In the genomic region with DNA sequence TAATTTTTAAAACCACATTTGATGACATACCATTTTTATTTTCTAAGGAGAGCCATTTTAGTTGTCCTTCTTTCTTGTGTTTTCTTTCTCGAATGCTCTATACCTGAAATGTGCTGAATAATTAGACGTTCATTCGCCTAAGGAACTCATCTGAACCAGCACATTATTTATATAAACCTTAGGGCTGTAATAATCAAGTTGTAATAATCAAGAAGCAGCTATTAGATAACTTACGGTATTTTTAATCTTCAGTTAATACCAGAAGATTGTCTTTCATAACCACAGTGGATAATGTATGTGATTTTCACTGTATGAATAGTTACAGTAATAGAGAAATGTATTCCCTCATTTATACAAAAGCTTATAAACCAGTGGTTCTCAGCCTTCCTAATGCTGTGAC, we compare ENCODE assay signal across 43 mouse cellular contexts. TPM values are rescaled to one million over a fixed set of nuclear protein-coding genes. Genes with fewer than 3 reads are reported as not detected.
"Had no signal": no experiment of that assay in that cellular context is flagged by ENCODE, and none has a peak within 500 bp of the region (broad histone marks: within the 10 kb centered on the region; RNA-seq: fewer than 3 reads in every experiment).

No protein-coding gene starts in this region.

- H3K27ac ChIP-seq: heart, embryonic 10.5 days; heart, embryonic 13.5 days; heart, embryonic 15.5 days; hindbrain, embryonic 10.5 days; hindbrain, embryonic 12.5 days; hindbrain, embryonic 13.5 days; hindbrain, embryonic 14.5 days; hindbrain, embryonic 15.5 days; hindbrain, postnatal 0 days; intestine, embryonic 15.5 days; kidney, embryonic 15.5 days; kidney, postnatal 0 days; layer of hippocampus, adult 2 months; left cerebral cortex, adult 2 months had no signal

- DNase-seq: heart, postnatal 10 days; heart, postnatal 14 days; heart, postnatal 36 days; heart, postnatal 4 days; kidney, adult 11 months; kidney, adult 18-20 months; kidney, adult 2 months; kidney, adult 8-10 months; kidney, adult 9 months; kidney, postnatal 10 days; kidney, postnatal 14 days; kidney, postnatal 25 days; kidney, postnatal 36 days; kidney, postnatal 4 days; layer of hippocampus, adult 9-11 months; layer of hippocampus, postnatal 36 days had no signal

- H3K9ac ChIP-seq: heart, embryonic 12.5 days; heart, embryonic 13.5 days; heart, embryonic 15.5 days; hindbrain, embryonic 12.5 days; hindbrain, embryonic 13.5 days; hindbrain, embryonic 14.5 days; hindbrain, embryonic 15.5 days; intestine, embryonic 15.5 days; kidney, embryonic 15.5 days had no signal

- H3K4me2 ChIP-seq: heart, embryonic 11.5 days; heart, embryonic 12.5 days; heart, embryonic 13.5 days; heart, embryonic 15.5 days; hindbrain, embryonic 12.5 days; hindbrain, embryonic 13.5 days; hindbrain, embryonic 14.5 days; hindbrain, embryonic 15.5 days; intestine, embryonic 15.5 days; kidney, embryonic 15.5 days had no signal

- H3K4me1 ChIP-seq: heart, embryonic 10.5 days; heart, embryonic 12.5 days; heart, embryonic 13.5 days; heart, embryonic 15.5 days; hindbrain, embryonic 10.5 days; hindbrain, embryonic 12.5 days; hindbrain, embryonic 13.5 days; hindbrain, embryonic 15.5 days; intestine, embryonic 15.5 days; kidney, embryonic 15.5 days had no signal

- H3K36me3 ChIP-seq: heart, embryonic 10.5 days; heart, embryonic 12.5 days; heart, embryonic 13.5 days; heart, embryonic 15.5 days; hindbrain, embryonic 10.5 days; hindbrain, embryonic 12.5 days; hindbrain, embryonic 13.5 days; hindbrain, embryonic 15.5 days; intestine, embryonic 15.5 days; kidney, embryonic 15.5 days had no signal

- H3K9me3 ChIP-seq: heart, embryonic 10.5 days; heart, embryonic 12.5 days; heart, embryonic 13.5 days; heart, embryonic 15.5 days; hindbrain, embryonic 10.5 days; hindbrain, embryonic 12.5 days; hindbrain, embryonic 13.5 days; hindbrain, embryonic 15.5 days; intestine, embryonic 15.5 days; kidney, embryonic 15.5 days had no signal

- H3K4me3 ChIP-seq: heart, embryonic 10.5 days; heart, embryonic 12.5 days; heart, embryonic 13.5 days; heart, embryonic 15.5 days; hindbrain, embryonic 10.5 days; hindbrain, embryonic 12.5 days; hindbrain, embryonic 13.5 days; hindbrain, embryonic 15.5 days; intestine, embryonic 15.5 days; kidney, embryonic 15.5 days; layer of hippocampus, adult 2 months; left cerebral cortex, adult 2 months had no signal

- ATAC-seq: hindbrain, embryonic 16.5 days; hindbrain, postnatal 0 days; inflammation-experienced regulatory T-cells, adult 6 months; intestine, embryonic 15.5 days; intestine, embryonic 16.5 days; intestine, postnatal 0 days had no signal

- H3K27me3 ChIP-seq: heart, embryonic 12.5 days; heart, embryonic 13.5 days; heart, embryonic 15.5 days; intestine, embryonic 15.5 days; kidney, embryonic 15.5 days had no signal

RNA-seq across cellular contexts. Expression of gene Dbx2, which starts 9.2 kb away (rescaled TPM):
- total RNA-seq: heart, postnatal 10 days; heart, postnatal 14 days; heart, postnatal 25 days; heart, postnatal 36 days; heart, postnatal 4 days; hematopoietic stem cell, adult 5-6 weeks had no signal
- polyA plus RNA-seq: heart, embryonic 10.5 days; heart, embryonic 12.5 days; heart, embryonic 13.5 days; heart, embryonic 14.5 days; heart, embryonic 15.5 days; heart, postnatal 0 days; inflammation-experienced regulatory T-cells, adult 6 months; intestine, embryonic 14.5 days; intestine, embryonic 16.5 days; intestine, postnatal 0 days; kidney, adult 2 months; kidney, embryonic 14.5 days; kidney, embryonic 16.5 days had no signal
